Mouse (Mus musculus) testis, adult 2 months (tissue): Measurements from ENCODE around the gene Ptprd.

Source experiments
- CTCF ChIP-seq: fragments of 200-500 bp; IDR thresholded peaks from 2 replicates; pipeline ENCODE4 v1.5.1; 2012; ENCODE audit warnings: low read depth, mild to moderate bottlenecking, inconsistent platforms, low read length, moderate library complexity; ENCODE audit not compliant: control insufficient read depth, insufficient read depth, insufficient replicate concordance
- POLR2A ChIP-seq: fragments of 200-500 bp; IDR thresholded peaks from 2 replicates; pipeline ENCODE4 v1.6.1; 2012; ENCODE audit warnings: low read depth, mild to moderate bottlenecking, inconsistent platforms, low read length, moderate library complexity; ENCODE audit not compliant: control insufficient read depth

- no peak for TF ChIP-seq POLR2A
- TF ChIP-seq CTCF = no peak
These were observed 625.1 kb downstream of the Ptprd start for GRCm38 (mm10) chr4:77586624-77587023.
